Mouse (Mus musculus) small intestine, adult 2 months (tissue): Measurements from ENCODE around the gene Msi2.

ENCODE experiments used
- CTCF ChIP-seq: fragments of 200-500 bp; IDR thresholded peaks from 2 replicates; pipeline ENCODE4 v1.5.1; 2012; ENCODE audit warnings: low read depth, mild to moderate bottlenecking, control low read depth, inconsistent platforms, low read length, moderate library complexity, mixed read lengths; ENCODE audit not compliant: insufficient replicate concordance, insufficient read length; ENCODE audit errors: extremely low read depth
- POLR2A ChIP-seq: fragments of 200-500 bp; IDR thresholded peaks from 2 replicates; pipeline ENCODE4 v1.6.1; 2012; ENCODE audit warnings: low read depth, mild to moderate bottlenecking, control low read depth, inconsistent platforms, low read length, moderate library complexity

- TF ChIP-seq CTCF (no peak), POLR2A (no peak)
Measured at GRCm38 (mm10) chr11:88542817-88543216, 175.5 kb downstream of the Msi2 start.
